Mouse (Mus musculus) kidney, postnatal 36 days (tissue): ENCODE data around the gene Olfr370.
"Not testable (repeated sequence)": the region's sequence is repeated elsewhere in the genome, so short reads cannot be mapped to it uniquely, and the experiment has no call there.

Experiments used
- DNase-seq, 2 experiments: peaks; one replicate each; pipeline ENCODE4 v3.0.0; 2021 to 2022; ENCODE audit warnings: mixed read lengths in 2 of 2

Olfr370 gene

DNA sequence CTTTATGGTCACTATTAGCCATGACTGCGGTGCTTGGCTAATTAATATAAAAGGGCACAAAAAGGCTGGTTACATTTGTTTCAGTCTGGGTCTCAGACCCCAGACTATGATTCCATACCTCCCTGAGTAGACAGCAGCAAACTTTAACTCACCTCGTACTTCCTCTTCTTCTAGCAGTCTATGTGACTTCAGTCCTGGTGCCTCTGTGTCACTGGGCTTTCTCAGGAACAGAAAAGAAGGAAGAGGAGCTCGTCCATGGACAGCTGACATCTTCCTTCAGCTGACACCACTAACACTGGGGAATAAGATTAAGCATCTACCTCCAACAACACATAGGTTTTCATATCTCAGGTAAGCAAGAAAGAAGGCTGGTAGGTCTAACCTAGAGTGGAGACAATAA, at the start of gene Olfr370:
Gene Olfr370 (plus strand): TSS at position 45 of the 400 bp plus-strand sequence.
- DNase-seq, result no peak

DNA sequence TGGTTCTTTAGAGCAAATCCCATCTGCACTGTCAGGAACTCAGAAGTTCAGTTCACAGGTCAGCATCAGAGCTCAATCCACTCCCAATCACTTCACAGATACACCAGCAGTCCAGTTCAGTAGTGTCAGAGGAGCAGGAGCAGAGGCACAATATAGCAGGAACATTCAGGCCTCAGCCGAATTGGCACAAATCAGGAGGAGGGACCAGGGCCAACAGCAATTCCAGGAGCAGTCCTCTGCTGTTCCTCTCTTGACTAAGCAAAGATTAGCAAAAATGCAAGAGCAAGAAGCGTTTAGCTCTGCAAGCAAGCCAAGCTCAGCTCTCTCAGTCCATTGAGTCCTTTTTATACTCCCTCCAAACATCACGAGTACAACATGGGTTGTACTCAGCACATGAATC, 23.9 kb upstream of the Olfr370 start:
- no peak for DNase-seq

GRCm38 (mm10) chr8:83520432-83520831, 15.1 kb upstream of the Olfr370 start:
- DNase-seq, result no peak

DNA sequence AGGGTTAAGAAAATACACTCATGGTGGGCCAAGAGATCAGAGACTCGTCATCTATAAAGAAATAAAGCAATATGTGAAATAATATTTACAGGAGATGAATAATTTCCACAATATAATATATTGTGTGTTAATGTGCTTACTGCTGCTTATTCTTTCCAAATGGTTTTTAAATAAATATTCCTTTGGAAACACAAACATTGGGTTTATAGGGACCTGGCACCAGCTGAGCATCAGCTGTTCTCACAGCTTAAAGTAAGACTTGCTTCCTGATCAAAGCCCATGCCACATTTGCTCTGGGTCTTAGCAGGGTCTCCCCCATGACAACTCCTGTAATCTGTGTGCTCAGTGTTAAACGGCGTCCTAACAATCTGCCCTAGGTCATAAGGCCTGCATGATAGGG, 14.7 kb upstream of the Olfr370 start:
- DNase-seq, result not testable (repeated sequence)

- no peak for DNase-seq
These were observed 14.3 kb upstream of the Olfr370 start for GRCm38 (mm10) chr8:83521310-83521709.

GRCm38 (mm10) chr8:83534802-83535201, 778 bp upstream of the Olfr370 start:
- no peak for DNase-seq

DNA sequence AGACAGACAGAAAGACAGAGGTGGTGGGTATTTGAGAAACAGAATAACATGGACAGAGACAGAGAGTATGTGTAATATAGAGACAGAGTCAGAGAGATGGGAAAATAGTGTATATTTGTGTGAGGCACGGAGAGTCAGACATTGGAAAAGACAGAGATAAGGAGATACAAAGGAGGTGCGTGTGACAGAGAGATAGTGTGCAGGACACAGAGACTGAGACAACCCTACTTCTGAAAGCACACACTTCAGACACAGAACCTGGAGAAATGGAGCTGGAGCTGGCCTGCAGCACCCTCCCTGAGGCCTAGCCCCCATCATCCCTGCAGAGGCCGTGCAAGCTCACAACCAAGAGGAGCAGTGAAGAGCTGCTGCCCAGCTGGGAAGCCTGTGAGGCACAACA, 27.1 kb downstream of the Olfr370 start:
- DNase-seq, result no peak

GRCm38 (mm10) chr8:83563246-83563645, 27.7 kb downstream of the Olfr370 start:
- DNase-seq, result no peak

GRCm38 (mm10) chr8:83565731-83566375, 30.3 kb downstream of the Olfr370 start:
- DNase-seq, result peak in 1 of 2 experiments; percentile 44

- DNase-seq, result peak; percentile 96 to 98
These were observed 31.2 kb downstream of the Olfr370 start, which contains the start of gene Ndufb7 for GRCm38 (mm10) chr8:83566469-83567395. Gene Ndufb7, plus strand, starts transcription at chr8:83566671.

- no peak for DNase-seq
These were observed 32.1 kb downstream of the Olfr370 start for GRCm38 (mm10) chr8:83567668-83568067.

- no peak for DNase-seq
These were observed 32.5 kb downstream of the Olfr370 start for GRCm38 (mm10) chr8:83568128-83568527.

DNA sequence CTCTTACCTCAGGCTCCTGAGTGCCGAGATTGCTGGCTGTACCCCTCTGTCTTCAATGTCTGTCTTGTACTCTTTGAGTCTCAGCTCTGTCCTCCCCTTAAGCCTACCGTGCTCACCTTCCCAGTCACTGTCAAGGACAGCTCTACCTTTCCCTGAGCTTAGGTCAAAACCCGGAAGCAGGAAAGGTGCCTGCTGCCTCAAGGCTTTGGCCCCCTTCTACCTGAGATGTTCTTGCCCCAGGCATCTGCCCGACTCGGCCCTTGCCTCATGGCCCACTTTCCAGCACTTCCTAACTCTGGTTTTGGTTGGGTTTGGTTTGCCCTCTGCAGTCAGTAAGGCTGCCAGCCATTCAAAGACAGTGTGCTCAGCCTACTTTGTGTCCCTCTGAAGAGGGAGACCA, 33.2 kb downstream of the Olfr370 start:
- DNase-seq, result no peak

DNA sequence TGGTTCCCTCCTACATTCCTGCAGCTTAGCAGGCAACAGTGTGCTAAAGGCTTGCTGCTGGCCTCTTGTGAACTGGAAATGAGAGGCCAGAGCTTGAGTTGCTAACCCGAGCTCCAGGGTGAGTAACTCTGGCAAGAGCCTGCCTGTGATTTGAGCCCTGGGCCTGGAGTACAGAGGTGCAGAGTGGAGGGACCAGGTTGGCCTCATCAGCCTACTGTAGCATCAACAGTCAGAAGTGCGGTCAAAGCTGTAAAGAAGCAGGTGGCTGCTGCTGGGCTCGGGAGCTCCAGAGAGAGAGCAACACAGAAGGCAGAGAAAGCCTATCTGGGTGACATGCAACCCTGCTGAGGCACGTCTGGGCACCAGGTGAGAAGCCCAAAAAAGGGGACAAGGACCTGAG, 33.6 kb downstream of the Olfr370 start:
- no peak for DNase-seq

DNA sequence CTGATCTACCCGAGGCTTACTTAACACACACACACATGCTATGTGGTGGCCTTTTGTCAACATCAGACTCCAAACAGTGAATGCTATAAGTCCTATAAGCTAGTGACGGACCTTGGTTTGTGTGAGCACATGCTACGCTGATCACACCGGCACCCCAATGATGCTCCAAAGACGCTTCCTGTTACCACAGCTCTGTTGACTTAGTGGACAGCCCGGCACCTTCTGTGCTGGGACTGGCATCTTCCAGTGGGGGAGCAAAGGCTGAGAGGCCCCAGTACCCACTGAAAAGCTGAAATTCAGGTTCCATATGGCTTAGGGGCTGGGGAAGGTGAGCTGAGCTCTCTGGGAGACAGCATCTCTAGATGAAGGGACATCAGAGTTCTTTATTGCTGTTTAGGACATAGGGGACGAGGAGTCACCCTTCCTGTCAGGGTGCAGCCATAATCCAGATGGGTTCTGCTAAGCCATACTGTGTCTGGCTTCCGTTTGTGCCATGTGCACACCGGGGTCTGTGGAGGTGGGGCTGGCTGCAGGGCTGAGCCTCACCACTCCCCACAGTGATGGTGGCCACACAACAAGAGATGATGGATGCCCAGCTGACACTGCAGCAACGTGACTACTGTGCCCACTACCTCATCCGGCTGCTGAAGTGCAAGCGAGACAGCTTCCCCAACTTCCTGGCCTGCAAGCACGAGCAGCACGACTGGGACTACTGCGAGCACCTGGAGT, 34.9 kb downstream of the Olfr370 start:
- no peak for DNase-seq

GRCm38 (mm10) chr8:83571001-83571340, 35.4 kb downstream of the Olfr370 start:
- not testable (repeated sequence) for DNase-seq

- no peak for DNase-seq
These were observed 36.2 kb downstream of the Olfr370 start for GRCm38 (mm10) chr8:83571791-83572190.

- no peak for DNase-seq
These were observed 36.7 kb downstream of the Olfr370 start for GRCm38 (mm10) chr8:83572246-83572812.

DNA sequence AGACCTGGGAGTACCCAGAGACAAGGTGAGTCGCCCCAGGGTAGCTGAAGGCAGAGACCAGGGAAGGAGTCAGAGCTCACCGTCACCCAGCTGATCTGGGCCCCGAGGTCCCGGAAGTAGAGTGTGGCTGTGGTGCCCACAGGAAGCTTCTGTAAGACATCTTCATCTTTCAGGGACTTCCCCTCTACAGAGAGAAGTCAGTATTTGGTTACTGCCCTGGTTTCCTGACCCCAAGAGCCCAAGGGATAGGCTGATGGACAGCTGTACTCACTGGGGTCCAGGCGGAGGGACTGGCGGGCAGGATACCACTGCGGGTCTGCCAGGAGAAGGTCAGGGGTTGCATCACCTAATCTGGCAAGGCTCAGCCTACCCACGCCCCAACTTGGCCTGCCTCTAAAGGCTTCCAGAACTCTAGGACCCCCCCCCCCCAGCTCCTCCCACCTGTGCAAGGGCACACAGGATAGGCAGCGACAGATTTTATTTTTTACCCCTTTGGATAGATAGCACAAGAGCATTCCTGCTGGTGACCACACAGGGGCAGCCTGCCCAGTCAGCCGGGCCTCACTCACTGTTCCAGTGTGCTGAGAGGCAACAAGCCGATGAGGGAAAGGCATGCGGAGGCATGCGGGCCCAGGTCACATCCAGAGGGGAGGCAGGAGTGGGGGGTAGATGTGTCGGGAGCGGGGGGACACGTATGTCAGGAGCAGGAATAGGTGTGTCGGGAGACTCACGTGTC, 37.7 kb downstream of the Olfr370 start:
- DNase-seq, result peak in 1 of 2 experiments; percentile 48

GRCm38 (mm10) chr8:83574631-83575315, 39.2 kb downstream of the Olfr370 start:
- DNase-seq, result peak in 1 of 2 experiments; percentile 50
